Comparison of ENCODE assay signal across 8 mouse cellular contexts in genomic region chr5:36989625-36989977, GRCm38 (mm10). TPM values are rescaled to one million over a fixed set of nuclear protein-coding genes. Genes with fewer than 3 reads are reported as not detected.
A peak's percentile ranks its signal among the peaks of the same experiment; 100 is the strongest.
DNase-seq lines count a peak whose midpoint lies in the region; ATAC-seq and TF ChIP-seq lines count a peak whose summit lies in the region.

No protein-coding gene starts in this region.

- 2% methylated on average over 3 of the region's 3 CpGs for WGBS in lung, embryonic 14.5 days
- 6% methylated on average over 3 of the region's 3 CpGs for WGBS in forebrain, embryonic 11.5 days
- WGBS in liver, embryonic 12.5 days (ENCODE audit: insufficient replicate concordance): 7% methylated on average over 3 of the region's 3 CpGs
- WGBS in stomach, embryonic 16.5 days: 10% methylated on average over 3 of the region's 3 CpGs

- no peak for DNase-seq in lung, embryonic 14.5 days
- DNase-seq in lung, postnatal 25 days (ENCODE audit: low spot score): no peak
- no peak for DNase-seq in forebrain, embryonic 11.5 days (ENCODE audit: low spot score)
- DNase-seq in spleen, adult 12 weeks (ENCODE audit: low spot score): no peak
- no peak for DNase-seq in cerebellum, adult 8-10 months

- peak overlapping the region; percentile 94 for H3K4me2 ChIP-seq in lung, embryonic 14.5 days
- peak overlapping the region; percentile 85 for H3K4me2 ChIP-seq in forebrain, embryonic 11.5 days (ENCODE audit: low read depth, low read length, severe bottlenecking)
- H3K4me2 ChIP-seq in liver, embryonic 12.5 days: peak overlapping the region; percentile 74
- H3K4me2 ChIP-seq in stomach, embryonic 16.5 days (ENCODE audit: low read depth, low read length): peak overlapping the region; percentile 80

- no peaks in the 10 kb centered on the region for H3K9me3 ChIP-seq in lung, embryonic 14.5 days (ENCODE audit: low read depth, low read length)
- no peaks in the 10 kb centered on the region for H3K9me3 ChIP-seq in forebrain, embryonic 11.5 days (ENCODE audit: control insufficient read depth, low read length)
- no peaks in the 10 kb centered on the region for H3K9me3 ChIP-seq in liver, embryonic 12.5 days (replicated peaks)
- no peaks in the 10 kb centered on the region for H3K9me3 ChIP-seq in stomach, embryonic 16.5 days (replicated peaks; ENCODE audit: control insufficient read depth, low read length)

- H3K4me3 ChIP-seq in lung, embryonic 14.5 days (ENCODE audit: low read depth, low read length): peak overlapping the region; percentile 74
- peak overlapping the region; percentile 68 for H3K4me3 ChIP-seq in forebrain, embryonic 11.5 days (ENCODE audit: low read depth, low read length)
- no peak overlapping the region for H3K4me3 ChIP-seq in liver, embryonic 12.5 days
- peak overlapping the region; percentile 88 for H3K4me3 ChIP-seq in stomach, embryonic 16.5 days (replicated peaks; ENCODE audit: low read length)

- ATAC-seq in lung, embryonic 14.5 days (ENCODE audit: insufficient read depth): no peak
- no peak for ATAC-seq in forebrain, embryonic 11.5 days (replicated peaks; ENCODE audit: low FRiP score)
- no peak for ATAC-seq in liver, embryonic 12.5 days
- no peak for ATAC-seq in stomach, embryonic 16.5 days (ENCODE audit: insufficient read depth, low FRiP score)
- ATAC-seq in erythroblast, adult 5-6 weeks (replicated peaks; ENCODE audit: low FRiP score, poor library complexity, severe bottlenecking): no peak

- H3K9ac ChIP-seq in lung, embryonic 14.5 days: no peak overlapping the region
- no peak overlapping the region; the same call in 1 of the 2 replicates for H3K9ac ChIP-seq in forebrain, embryonic 11.5 days (ENCODE audit: low read length)
- no peak overlapping the region for H3K9ac ChIP-seq in liver, embryonic 12.5 days
- no peak overlapping the region for H3K9ac ChIP-seq in stomach, embryonic 16.5 days (ENCODE audit: low read length)

- H3K27me3 ChIP-seq in lung, embryonic 14.5 days (ENCODE audit: insufficient read depth, low read length): no peaks in the 10 kb centered on the region
- no peaks in the 10 kb centered on the region for H3K27me3 ChIP-seq in forebrain, embryonic 11.5 days (ENCODE audit: control insufficient read depth, insufficient read depth, low read length)
- peaks cover 32% of the 10 kb centered on the region for H3K27me3 ChIP-seq in liver, embryonic 12.5 days (replicated peaks)
- H3K27me3 ChIP-seq in stomach, embryonic 16.5 days (ENCODE audit: control insufficient read depth, insufficient read depth, low read length): no peaks in the 10 kb centered on the region

- no peak overlapping the region; the same call in 1 of the 2 replicates for H3K27ac ChIP-seq in lung, embryonic 14.5 days (ENCODE audit: low read depth)
- H3K27ac ChIP-seq in forebrain, embryonic 11.5 days (ENCODE audit: low read depth, low read length): no peak overlapping the region
- no peak overlapping the region for H3K27ac ChIP-seq in liver, embryonic 12.5 days
- peak overlapping the region; percentile 81 for H3K27ac ChIP-seq in stomach, embryonic 16.5 days (ENCODE audit: low read length)

- no peaks in the 10 kb centered on the region for H3K36me3 ChIP-seq in lung, embryonic 14.5 days (ENCODE audit: insufficient read depth)
- no peaks in the 10 kb centered on the region for H3K36me3 ChIP-seq in forebrain, embryonic 11.5 days (ENCODE audit: control insufficient read depth, insufficient read depth, low read length)
- no peaks in the 10 kb centered on the region for H3K36me3 ChIP-seq in liver, embryonic 12.5 days
- H3K36me3 ChIP-seq in stomach, embryonic 16.5 days (ENCODE audit: control insufficient read depth, insufficient read depth, low read length): no peaks in the 10 kb centered on the region

- TF ChIP-seq CTCF in lung, embryonic 14.5 days (IDR thresholded peaks at IDR 0.05; ENCODE audit: low read depth): no peak

- no peaks in the 10 kb centered on the region for H3K4me1 ChIP-seq in lung, embryonic 14.5 days (ENCODE audit: insufficient read depth)
- no peaks in the 10 kb centered on the region; the same call in 1 of the 2 replicates for H3K4me1 ChIP-seq in forebrain, embryonic 11.5 days (replicated peaks; ENCODE audit: control insufficient read depth, insufficient read depth, low read length)
- peaks cover 13% of the 10 kb centered on the region for H3K4me1 ChIP-seq in liver, embryonic 12.5 days
- peaks cover 9% of the 10 kb centered on the region for H3K4me1 ChIP-seq in stomach, embryonic 16.5 days (ENCODE audit: control insufficient read depth, insufficient read depth, low read length)

RNA-seq across cellular contexts. Expression of gene Wfs1, which starts 0.6 kb away (rescaled TPM):
- polyA plus RNA-seq in lung, embryonic 14.5 days (2014; fragmentation: Nextera tagmentation; extraction: Ambion mirVana): 9.9 and 10.3 TPM in 2 replicates
- 8.8 and 9.3 TPM in 2 replicates for polyA plus RNA-seq in forebrain, embryonic 11.5 days (2014; fragmentation: Nextera tagmentation; extraction: Ambion mirVana)
- 1.7 and 2.1 TPM in 2 replicates for polyA plus RNA-seq in liver, embryonic 12.5 days (2016; fragmentation: Nextera tagmentation; extraction: Ambion mirVana)
- polyA plus RNA-seq in stomach, embryonic 16.5 days (2015; fragmentation: Nextera tagmentation; extraction: Ambion mirVana): 13.1 and 15.4 TPM in 2 replicates
- total RNA-seq in erythroblast, adult 5-6 weeks (2015; ENCODE audit: low replicate concordance): not detected in 2 replicates
- total RNA-seq in erythroblast, adult 5-6 weeks (2017; ENCODE audit: low replicate concordance): 0.60 TPM in 1 of 2 replicates, not detected in the other
